In the genomic region with DNA sequence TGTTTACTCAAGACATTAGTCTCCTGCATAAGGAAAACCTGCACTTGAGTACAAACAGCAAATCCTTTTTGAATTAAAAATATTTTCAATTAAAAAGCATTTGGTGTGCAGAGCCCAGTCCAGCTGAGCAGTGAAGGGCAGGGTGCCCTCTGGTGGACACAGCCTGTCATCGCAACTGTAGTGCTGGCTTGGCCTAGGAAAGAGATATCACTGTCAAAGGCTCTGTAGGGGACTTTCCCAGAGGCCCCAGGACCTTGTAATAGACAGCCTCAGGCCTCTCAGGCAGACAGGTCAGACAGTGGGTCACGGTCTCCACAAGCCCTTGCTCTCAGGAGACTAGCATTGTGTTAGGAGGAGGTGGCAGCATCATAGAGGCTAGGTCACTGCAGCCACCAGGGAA, we compare ENCODE assay signal across 8 mouse cellular contexts.
DNase-seq lines count a peak whose midpoint lies in the region; ATAC-seq and TF ChIP-seq lines count a peak whose summit lies in the region.

No protein-coding gene starts in this region.

- peaks cover 13% of the 10 kb centered on the region for H3K36me3 ChIP-seq in forebrain, embryonic 15.5 days
- peaks cover 19% of the 10 kb centered on the region for H3K36me3 ChIP-seq in neural tube, embryonic 15.5 days

- H3K27me3 ChIP-seq in forebrain, embryonic 15.5 days: no peaks in the 10 kb centered on the region
- no peaks in the 10 kb centered on the region for H3K27me3 ChIP-seq in neural tube, embryonic 15.5 days (replicated peaks)

- ATAC-seq in cerebellum, adult (ENCODE audit: insufficient number of reproducible peaks, low FRiP score, low TSS enrichment): 0 out of 2 replicates have a peak, but pooled peaks have one; percentile 13
- ATAC-seq in forebrain, embryonic 15.5 days (replicated peaks): peak; percentile 27; the same call in 1 of the 2 replicates
- ATAC-seq in neural tube, embryonic 15.5 days (ENCODE audit: low FRiP score): 0 out of 2 replicates have a peak, but pooled peaks have one; percentile 16

- H3K4me1 ChIP-seq in forebrain, embryonic 15.5 days: no peaks in the 10 kb centered on the region; the same call in 1 of the 2 replicates
- H3K4me1 ChIP-seq in lung, adult 2 months (ENCODE audit: control insufficient read depth, insufficient read depth, low read length): no peaks in the 10 kb centered on the region
- H3K4me1 ChIP-seq in neural tube, embryonic 15.5 days: peaks cover 2% of the 10 kb centered on the region; the same call in 1 of the 2 replicates

- no peak overlapping the region for H3K4me2 ChIP-seq in forebrain, embryonic 15.5 days (replicated peaks)
- H3K4me2 ChIP-seq in neural tube, embryonic 15.5 days: no peak overlapping the region

- DNase-seq in urinary bladder, postnatal 25 days (ENCODE audit: low spot score): peak; percentile 63
- no peak for DNase-seq in urinary bladder, postnatal 4 days (ENCODE audit: low spot score in 2 of 2)
- DNase-seq in kidney, adult 9 months: peak; percentile 61
- peak; percentile 63 for DNase-seq in lung, adult 2 months
- peak; percentile 74 for DNase-seq in thymus, postnatal 14 days

- no peak overlapping the region for H3K9ac ChIP-seq in forebrain, embryonic 15.5 days (replicated peaks)
- no peak overlapping the region for H3K9ac ChIP-seq in neural tube, embryonic 15.5 days (replicated peaks)

- no peak overlapping the region for H3K27ac ChIP-seq in forebrain, embryonic 15.5 days (replicated peaks)
- 0 out of 2 replicates have a peak overlapping the region, but pooled peaks have one; percentile 43 for H3K27ac ChIP-seq in neural tube, embryonic 15.5 days (replicated peaks)

- TF ChIP-seq CTCF in lung, adult 2 months (IDR thresholded peaks at IDR 0.05; ENCODE audit: insufficient read depth, low read length): peak; percentile 97

- TF ChIP-seq POLR2A in lung, adult 2 months (IDR thresholded peaks at IDR 0.05; ENCODE audit: borderline replicate concordance, extremely low read depth, low read depth, low read length): no peak

- WGBS in forebrain, embryonic 15.5 days: 2% methylated on average over 2 of the region's 2 CpGs
- 1% methylated on average over 2 of the region's 2 CpGs for WGBS in lung, adult 2 months
- WGBS in neural tube, embryonic 15.5 days: 7% methylated on average over 2 of the region's 2 CpGs

- no peaks in the 10 kb centered on the region for H3K9me3 ChIP-seq in forebrain, embryonic 15.5 days
- no peaks in the 10 kb centered on the region for H3K9me3 ChIP-seq in neural tube, embryonic 15.5 days (replicated peaks)

- H3K4me3 ChIP-seq in forebrain, embryonic 15.5 days: no peak overlapping the region
- H3K4me3 ChIP-seq in lung, adult 2 months (replicated peaks; ENCODE audit: extremely low read depth, low read depth, low read length): no peak overlapping the region
- H3K4me3 ChIP-seq in neural tube, embryonic 15.5 days (replicated peaks): no peak overlapping the region

Comparison
In these comparisons a context has a peak if more than half of its experiments do, and no peak if none do; other contexts are left out.
1. DNase-seq: peak in urinary bladder, postnatal 25 days (single experiment), kidney, adult 9 months (single experiment), lung, adult 2 months (single experiment) and thymus, postnatal 14 days (single experiment); none in urinary bladder, postnatal 4 days (0 of 2).
2. Peak in every context shown above with its lines, with median percentiles within 50 percentile points of each other: ATAC-seq.